Mouse (Mus musculus) intestine, embryonic 14.5 days (tissue): ENCODE results near the gene Ap2a2. TPM values are rescaled to one million over a fixed set of nuclear protein-coding genes. Genes with fewer than 3 reads are reported as not detected.

Source experiments
- ATAC-seq: fragments of 200-750 bp; cut with Nextera tagmentation; replicated peaks from 2 replicates; pipeline ENCODE4 v1.8.0; 2017; ENCODE audit warnings: low read depth, moderate number of reproducible peaks, moderate TSS enrichment, moderate library complexity; ENCODE audit not compliant: low FRiP score, low TSS enrichment
- DNase-seq: peaks from one replicate; pipeline ENCODE4 v3.0.0-alpha.2; 2018; ENCODE audit warnings: low spot score
- H3K27ac ChIP-seq: fragments of 300-500 bp; sonication (generic); 2 replicates; pipeline ENCODE4 v1.5.1; 2014; ENCODE audit warnings: low read depth, mild to moderate bottlenecking, control low read depth
- H3K27me3 ChIP-seq: fragments of 300-500 bp; sonication (generic); replicated peaks from 2 replicates; pipeline ENCODE4 v1.6.1; 2014; ENCODE audit warnings: low read length, control low read depth; ENCODE audit not compliant: control insufficient read depth, insufficient read depth
- H3K36me3 ChIP-seq: fragments of 300-500 bp; sonication (generic); 2 replicates; pipeline ENCODE4 v1.6.1; 2014; ENCODE audit warnings: low read length, control low read depth; ENCODE audit not compliant: control insufficient read depth, insufficient read depth
- H3K4me1 ChIP-seq: fragments of 300-500 bp; sonication (generic); replicated peaks from 2 replicates; pipeline ENCODE4 v1.6.1; 2014; ENCODE audit warnings: low read length, control low read depth, mixed read lengths; ENCODE audit not compliant: control insufficient read depth, insufficient read depth
- H3K4me2 ChIP-seq: fragments of 300-500 bp; sonication (generic); 2 replicates; pipeline ENCODE4 v1.6.1; 2014; ENCODE audit warnings: low read length
- H3K4me3 ChIP-seq: fragments of 300-500 bp; sonication (generic); 2 replicates; pipeline ENCODE4 v1.5.1; 2014; ENCODE audit warnings: low read depth, low read length, control low read depth, mixed read lengths
- H3K9ac ChIP-seq: fragments of 300-500 bp; sonication (generic); 2 replicates; pipeline ENCODE4 v1.6.1; 2014; ENCODE audit warnings: mild to moderate bottlenecking, low read length
- H3K9me3 ChIP-seq: fragments of 300-500 bp; sonication (generic); 2 replicates; pipeline ENCODE4 v1.6.1; 2016; ENCODE audit warnings: low read length, control low read depth; ENCODE audit not compliant: control insufficient read depth
- WGBS: fragments of 180-500 bp; shearing (Covaris S2); extraction: QIAGEN DNeasy Blood & Tissue Kit; methylation state at CpG from one replicate; pipeline ENCODE4 v1.1.7; 2014; 5-methylcytosine and 5-hydroxymethylcytosine counted together
- polyA plus RNA-seq: library from polyadenylated mRNA; unstranded; fragments of >200 nt; fragmentation: Nextera tagmentation; extraction: Ambion mirVana; gene quantifications from 2 replicates; pipeline ENCODE4 v1.2.1, GENCODE M21; 2014

Ap2a2 gene
- polyA plus RNA-seq, 1 experiment from 2014 or later = 70.0 TPM

GRCm38 (mm10) chr7:141549432-141550061, 12.4 kb upstream of the Ap2a2 start:
- Histone ChIP-seq H3K9me3 (no peaks in the 10 kb centered on the region), H3K4me3 (no peak overlapping the region), H3K4me1 (no peaks in the 10 kb centered on the region), H3K27ac (no peak overlapping the region), H3K9ac (no peak overlapping the region), H3K4me2 (no peak overlapping the region), H3K36me3 (no peaks in the 10 kb centered on the region), H3K27me3 (no peaks in the 10 kb centered on the region)
- WGBS = 87% methylated on average over 3 of the region's 3 CpGs
- ATAC-seq = no peak
- no peak for DNase-seq

GRCm38 (mm10) chr7:141550464-141550863, 11.5 kb upstream of the Ap2a2 start:
- no peak overlapping the region for H3K4me3 ChIP-seq
- no peak for DNase-seq
- WGBS = 81% methylated on average over 2 of the region's 2 CpGs
- no peak overlapping the region for H3K4me2 ChIP-seq
- H3K27ac ChIP-seq = no peak overlapping the region
- H3K9ac ChIP-seq = no peak overlapping the region
- H3K27me3 ChIP-seq = no peaks in the 10 kb centered on the region
- no peaks in the 10 kb centered on the region for H3K36me3 ChIP-seq
- no peak for ATAC-seq
- no peaks in the 10 kb centered on the region for H3K9me3 ChIP-seq
- no peaks in the 10 kb centered on the region for H3K4me1 ChIP-seq

GRCm38 (mm10) chr7:141558329-141558776, 3.6 kb upstream of the Ap2a2 start:
- no peaks in the 10 kb centered on the region for H3K36me3 ChIP-seq
- H3K4me1 ChIP-seq = peaks cover 8% of the 10 kb centered on the region
- no peak overlapping the region for H3K4me2 ChIP-seq
- DNase-seq (no peak), ATAC-seq (no peak)
- H3K27me3 ChIP-seq = no peaks in the 10 kb centered on the region
- H3K27ac ChIP-seq = no peak overlapping the region
- no peaks in the 10 kb centered on the region for H3K9me3 ChIP-seq
- no peak overlapping the region for H3K4me3 ChIP-seq
- 71% methylated on average over 4 of the region's 4 CpGs for WGBS
- no peak overlapping the region for H3K9ac ChIP-seq

- no peaks in the 10 kb centered on the region for H3K36me3 ChIP-seq
- H3K4me1 ChIP-seq = peaks cover 13% of the 10 kb centered on the region
- H3K4me2 ChIP-seq = no peak overlapping the region
- no peak for ATAC-seq
- no peak for DNase-seq
- H3K9me3 ChIP-seq = no peaks in the 10 kb centered on the region
- H3K4me3 ChIP-seq = no peak overlapping the region
- no peak overlapping the region for H3K27ac ChIP-seq
- no peaks in the 10 kb centered on the region for H3K27me3 ChIP-seq
- no peak overlapping the region for H3K9ac ChIP-seq
Measured at GRCm38 (mm10) chr7:141558946-141559345, 3.0 kb upstream of the Ap2a2 start.

GRCm38 (mm10) chr7:141559726-141560325, 2.1 kb upstream of the Ap2a2 start:
- no peak overlapping the region for H3K4me3 ChIP-seq
- 60% methylated on average over 2 of the region's 2 CpGs for WGBS
- no peaks in the 10 kb centered on the region for H3K36me3 ChIP-seq
- DNase-seq (no peak), ATAC-seq (no peak)
- H3K27me3 ChIP-seq = no peaks in the 10 kb centered on the region
- no peak overlapping the region for H3K9ac ChIP-seq
- peaks cover 17% of the 10 kb centered on the region for H3K4me1 ChIP-seq
- no peaks in the 10 kb centered on the region for H3K9me3 ChIP-seq
- no peak overlapping the region for H3K4me2 ChIP-seq
- no peak overlapping the region for H3K27ac ChIP-seq

- H3K4me3 ChIP-seq = no peak overlapping the region
- H3K9me3 ChIP-seq = no peaks in the 10 kb centered on the region
- DNase-seq (no peak), ATAC-seq (no peak)
- H3K4me1 ChIP-seq = peaks cover 17% of the 10 kb centered on the region
- H3K9ac ChIP-seq = no peak overlapping the region
- no peaks in the 10 kb centered on the region for H3K27me3 ChIP-seq
- WGBS = 81% methylated on average over 4 of the region's 4 CpGs
- H3K36me3 ChIP-seq = 0 out of 2 replicates have a peak, but pooled peaks cover 3% of the 10 kb centered on the region
- no peak overlapping the region for H3K4me2 ChIP-seq
- H3K27ac ChIP-seq = no peak overlapping the region
Measured at GRCm38 (mm10) chr7:141560471-141560870, 1.5 kb upstream of the Ap2a2 start.

GRCm38 (mm10) chr7:141562421-141562851, 463 bp downstream of the Ap2a2 start:
- H3K36me3 ChIP-seq = 0 out of 2 replicates have a peak, but pooled peaks cover 4% of the 10 kb centered on the region
- H3K9ac ChIP-seq = peak overlapping the region; percentile 91
- H3K4me1 ChIP-seq = peaks cover 17% of the 10 kb centered on the region
- under 1% methylated on average over 33 of the region's 33 CpGs for WGBS
- peak overlapping the region; percentile 80 for H3K27ac ChIP-seq
- no peaks in the 10 kb centered on the region for H3K27me3 ChIP-seq
- DNase-seq (no peak), ATAC-seq (peak; percentile 52; the same call in 1 of the 2 replicates)
- peak overlapping the region; percentile 81 for H3K4me2 ChIP-seq
- peak overlapping the region; percentile 96 for H3K4me3 ChIP-seq
- no peaks in the 10 kb centered on the region for H3K9me3 ChIP-seq

- DNase-seq = peak; percentile 82
- Histone ChIP-seq H3K27ac (peak overlapping the region; percentile 80), H3K9me3 (no peaks in the 10 kb centered on the region), H3K9ac (peak overlapping the region; percentile 91), H3K4me1 (peaks cover 17% of the 10 kb centered on the region), H3K27me3 (no peaks in the 10 kb centered on the region), H3K4me3 (peak overlapping the region; percentile 96), H3K4me2 (peak overlapping the region; percentile 81), H3K36me3 (0 out of 2 replicates have a peak, but pooled peaks cover 4% of the 10 kb centered on the region)
- ATAC-seq = peak; percentile 21
- WGBS = 1% methylated on average over 21 of the region's 21 CpGs
Measured at GRCm38 (mm10) chr7:141562852-141563427, 967 bp downstream of the Ap2a2 start.
